Mouse (Mus musculus) mesoderm, embryonic 11.5 days (tissue): Measurements from ENCODE around the gene Sspo.
"Not testable (repeated sequence)": the region's sequence is repeated elsewhere in the genome, so short reads cannot be mapped to it uniquely, and the experiment has no call there.

Experiments used
- DNase-seq: peaks from one replicate; pipeline ENCODE4 v3.0.0-alpha.2; 2012; ENCODE audit warnings: low read depth, low spot score

Sspo gene

DNA sequence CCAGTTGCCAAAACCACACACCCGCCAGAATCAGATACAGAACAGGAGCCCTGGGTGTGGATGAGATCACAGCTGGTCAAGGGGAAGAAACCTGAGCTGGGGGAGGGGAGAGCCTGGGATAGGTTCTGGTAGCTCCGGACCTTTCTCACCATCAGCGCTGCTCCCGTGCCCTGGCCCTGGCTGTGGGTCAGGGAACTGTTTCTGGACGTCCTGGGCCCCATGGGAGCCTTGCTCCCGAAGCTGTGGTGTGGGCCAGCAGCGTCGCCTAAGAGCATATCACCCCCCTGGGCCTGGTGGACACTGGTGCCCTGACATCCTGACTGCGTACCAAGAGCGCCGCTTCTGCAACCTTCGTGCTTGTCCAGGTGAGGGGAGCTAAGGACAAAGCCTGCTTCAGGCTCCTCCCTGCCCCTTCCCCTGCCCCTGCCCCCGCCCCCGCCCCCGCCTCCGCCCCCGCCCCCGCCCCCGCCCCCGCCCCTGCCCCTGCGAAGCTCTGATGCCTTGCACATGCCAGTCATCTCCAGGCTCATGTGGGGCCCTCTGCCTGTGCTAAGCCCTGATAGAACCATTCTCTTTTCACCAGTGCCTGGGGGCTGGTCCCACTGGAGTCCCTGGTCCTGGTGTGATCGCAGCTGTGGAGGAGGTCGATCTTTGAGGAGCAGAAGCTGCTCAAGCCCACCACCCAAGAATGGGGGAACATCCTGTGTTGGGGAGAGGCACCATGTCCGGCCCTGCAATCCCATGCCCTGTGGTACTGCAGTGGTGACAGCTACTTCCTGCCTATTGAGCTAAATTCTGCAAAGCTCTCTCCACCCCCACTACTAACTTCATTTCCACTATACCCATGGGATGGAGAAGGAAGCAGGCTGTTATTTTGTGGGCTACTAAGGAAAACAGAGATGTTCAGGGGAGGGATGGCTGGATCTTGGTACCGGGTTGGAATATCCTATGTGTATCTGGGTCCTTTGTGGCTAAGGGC lies 40.0 kb downstream of the Sspo start:
- DNase-seq = peak; percentile 36

DNA sequence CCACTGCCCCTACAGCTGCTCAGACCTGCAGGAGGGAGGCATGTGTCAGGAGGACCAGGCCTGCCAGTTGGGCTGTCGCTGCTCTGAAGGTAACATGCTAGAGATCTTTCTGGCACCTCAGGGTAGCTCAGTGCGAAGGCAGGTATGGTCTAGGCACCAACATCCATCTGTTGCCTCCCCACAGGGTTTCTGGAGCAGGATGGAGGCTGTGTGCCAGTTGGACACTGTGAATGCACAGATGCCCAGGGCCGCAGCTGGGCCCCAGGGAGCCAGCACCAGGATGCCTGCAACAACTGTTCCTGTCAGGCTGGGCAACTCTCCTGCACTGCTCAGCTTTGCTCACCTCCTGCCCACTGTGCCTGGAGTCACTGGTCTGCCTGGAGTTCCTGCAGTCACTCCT lies 41.7 kb downstream of the Sspo start:
- no peak for DNase-seq

DNA sequence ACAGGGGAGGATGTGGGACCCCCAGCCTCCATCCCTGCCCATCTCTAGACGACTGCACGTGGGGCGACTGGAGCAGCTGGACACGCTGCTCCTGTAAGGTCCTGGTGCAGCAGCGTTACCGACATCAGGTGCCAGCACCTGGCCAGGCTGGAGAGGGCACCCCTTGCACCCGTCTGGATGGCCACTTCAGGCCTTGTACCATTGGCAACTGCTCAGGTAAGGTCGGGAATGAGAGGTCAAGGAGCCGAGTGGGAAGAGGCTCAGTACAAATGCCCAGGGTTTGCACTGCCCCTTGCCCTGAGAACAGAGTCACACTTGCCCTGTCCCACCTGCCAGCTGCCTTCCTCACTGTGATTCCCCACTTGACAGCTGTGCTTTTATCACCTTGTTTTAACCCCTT lies 43.3 kb downstream of the Sspo start:
- DNase-seq = no peak

DNA sequence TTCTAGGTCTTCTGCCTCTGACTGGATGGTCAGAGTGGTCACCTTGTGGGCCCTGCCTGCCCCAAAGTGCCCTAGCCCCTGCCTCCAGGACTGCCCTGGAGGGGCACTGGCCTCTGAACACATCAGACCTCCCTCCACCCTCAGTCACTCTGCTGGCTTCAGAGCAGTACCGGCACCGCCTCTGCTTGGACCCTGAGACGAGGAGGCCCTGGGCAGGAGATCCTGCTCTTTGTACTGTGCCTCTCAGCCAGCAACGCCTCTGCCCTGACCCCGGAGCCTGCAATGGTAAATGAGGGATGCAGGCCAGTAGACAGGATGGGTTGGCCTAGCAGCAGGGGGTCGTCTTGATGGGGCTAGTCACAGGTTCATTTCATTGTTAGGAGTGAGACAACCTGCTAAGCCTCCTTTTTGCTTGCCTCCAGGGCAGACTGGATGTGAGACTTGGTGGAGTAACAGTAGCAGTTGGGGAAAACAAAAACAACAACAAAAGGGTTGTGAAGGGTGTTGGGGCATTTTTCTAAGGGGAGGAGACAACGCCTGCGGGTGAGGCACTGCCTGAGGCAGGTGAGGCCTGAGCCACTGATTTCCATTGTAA lies 45.2 kb downstream of the Sspo start:
- DNase-seq = peak; percentile 2

DNA sequence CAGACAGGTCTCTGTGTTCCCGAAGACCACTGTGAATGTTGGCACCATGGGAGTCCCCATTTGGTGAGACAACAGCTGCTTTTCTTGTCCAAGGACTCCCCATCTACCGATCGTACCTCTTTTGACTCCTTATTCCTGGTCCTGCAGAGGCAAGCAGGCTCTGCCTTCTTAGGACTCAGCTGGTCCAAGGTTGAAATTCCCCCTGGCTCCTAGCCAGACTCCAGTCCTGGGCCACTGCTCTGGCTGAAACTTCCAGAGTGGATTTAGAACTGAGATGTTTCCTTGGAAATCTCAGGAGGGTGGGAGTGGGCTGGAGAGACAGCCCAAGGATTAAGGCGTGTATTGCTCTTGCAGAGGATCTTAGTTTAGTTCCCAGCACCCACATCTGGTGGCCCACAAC lies 49.5 kb downstream of the Sspo start:
- no peak for DNase-seq

DNA sequence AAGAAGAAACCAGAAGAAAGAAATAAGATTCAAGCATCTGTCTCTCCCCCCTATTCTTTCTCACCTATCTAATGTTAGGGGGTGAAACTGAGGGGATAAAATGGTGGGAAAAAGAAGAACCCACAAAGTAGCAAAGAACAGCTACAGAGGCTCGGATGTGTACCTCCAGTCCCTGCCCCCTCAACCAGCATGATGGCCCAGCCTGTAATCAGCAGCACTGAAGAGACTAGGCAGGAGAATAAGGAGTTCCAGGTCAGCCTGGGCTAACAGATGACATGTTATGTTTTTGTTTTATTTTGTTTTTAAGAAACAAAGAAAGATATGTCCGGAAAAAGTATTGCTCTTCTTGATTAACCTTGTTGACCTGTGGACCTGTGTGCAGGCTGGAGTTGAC lies 55.8 kb downstream of the Sspo start:
- no peak for DNase-seq

DNA sequence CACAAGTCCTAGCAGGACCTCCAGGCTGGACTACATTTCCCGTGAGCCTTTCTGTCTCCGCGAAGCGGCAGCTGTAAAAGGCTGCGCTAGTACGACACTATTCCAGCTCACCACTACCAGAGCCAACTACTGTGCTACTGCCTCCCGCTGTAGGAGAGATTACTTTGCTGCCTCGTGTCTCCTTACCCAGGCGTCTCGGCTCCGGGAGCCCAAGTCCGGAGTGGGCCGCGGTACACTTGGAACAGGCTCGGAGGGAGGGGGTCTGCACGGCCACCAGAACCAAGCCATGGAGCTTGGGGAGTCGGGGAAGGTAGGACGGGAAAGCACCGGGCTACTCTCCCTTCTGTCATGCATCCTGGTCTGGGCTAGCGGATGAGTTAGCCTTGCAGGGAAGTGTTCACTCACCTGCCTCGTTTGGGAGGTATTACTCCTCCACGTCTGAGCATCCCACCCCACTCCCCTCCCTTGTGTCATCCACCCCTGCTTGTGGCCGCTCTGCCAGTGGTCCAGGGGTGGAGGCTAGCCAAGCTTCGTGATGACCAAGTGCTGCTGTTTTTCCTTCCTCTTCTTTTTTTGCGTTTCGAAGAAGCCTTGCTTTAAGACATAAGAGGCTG lies 56.3 kb downstream of the Sspo start:
- DNase-seq = peak; percentile 78

DNA sequence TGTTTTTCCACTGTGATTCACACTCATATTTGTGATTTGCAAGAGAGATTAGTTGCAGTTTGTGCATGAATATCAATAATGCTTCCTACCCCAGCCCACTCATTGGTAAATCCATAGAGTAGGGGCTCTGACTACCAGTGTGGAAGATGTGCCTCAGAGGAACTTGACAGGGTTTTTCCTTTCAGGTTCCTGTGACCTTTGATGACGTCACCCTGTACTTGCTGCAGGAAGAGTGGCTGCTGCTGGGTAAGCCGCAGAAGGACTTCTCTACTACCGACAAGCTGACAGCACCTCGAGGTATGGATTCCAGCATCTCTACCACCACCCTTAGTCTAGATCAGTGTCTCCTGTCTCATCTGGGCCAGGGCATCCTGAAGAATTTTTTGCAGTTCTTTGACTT lies 60.1 kb downstream of the Sspo start:
- no peak for DNase-seq

DNA sequence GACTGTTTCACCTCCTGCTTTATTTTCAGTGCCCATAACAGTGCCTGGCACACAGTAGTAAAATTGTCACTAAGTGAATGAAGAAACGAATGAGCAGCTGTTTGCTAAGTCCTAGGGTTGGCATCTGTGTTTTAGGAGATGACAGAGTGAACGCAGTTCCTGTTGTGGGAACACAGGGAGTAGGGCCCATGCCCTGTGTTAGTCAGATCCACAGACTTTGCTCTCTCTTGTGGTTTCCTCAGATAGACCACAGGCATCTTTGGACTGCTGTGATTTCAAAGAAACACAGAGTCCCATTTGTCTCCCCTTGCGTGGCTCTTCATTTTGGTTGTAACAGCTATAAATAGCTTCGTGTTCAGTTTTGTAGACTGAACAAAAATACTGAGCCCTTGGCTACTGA lies 62.4 kb downstream of the Sspo start:
- no peak for DNase-seq

DNA sequence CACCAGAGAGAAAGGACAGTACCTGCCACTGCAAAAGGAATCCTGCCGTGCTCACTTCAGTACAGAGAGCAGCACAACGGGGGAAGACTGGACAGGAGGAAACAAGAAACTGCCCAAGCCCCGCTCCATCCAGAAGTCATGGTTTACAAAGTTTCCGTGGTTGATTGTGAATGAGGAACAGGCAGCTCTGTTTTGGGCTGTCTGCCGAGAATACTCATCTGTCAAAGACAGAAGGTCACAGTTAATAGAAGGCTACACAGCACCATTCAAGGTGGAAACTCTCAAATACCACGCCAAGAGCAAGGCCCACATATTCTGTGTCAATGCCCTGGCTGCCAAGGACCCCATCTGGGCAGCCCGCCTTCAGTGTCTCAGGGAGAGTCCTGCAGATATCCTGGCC lies 63.8 kb downstream of the Sspo start:
- DNase-seq = no peak

DNA sequence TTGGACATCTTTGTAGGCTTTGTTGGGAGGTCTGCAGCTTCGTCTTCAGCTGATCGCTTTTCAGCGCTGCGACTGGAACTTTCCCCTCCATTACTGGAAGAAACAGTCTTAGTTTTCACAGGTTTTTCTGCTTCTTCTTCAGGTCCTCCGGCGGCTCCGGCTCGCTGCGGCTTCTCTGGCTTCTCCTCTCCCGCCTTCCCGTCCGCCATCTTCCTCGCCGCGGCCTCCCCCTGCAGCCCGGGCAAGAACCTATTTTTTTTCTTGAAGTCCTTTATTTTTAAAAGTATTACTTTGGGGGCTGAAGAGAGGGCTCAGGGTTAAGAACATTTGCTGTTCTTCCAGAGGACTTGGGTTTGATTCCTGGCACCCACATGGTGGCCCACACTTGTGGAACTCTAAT lies 76.9 kb downstream of the Sspo start:
- DNase-seq = not testable (repeated sequence)

DNA sequence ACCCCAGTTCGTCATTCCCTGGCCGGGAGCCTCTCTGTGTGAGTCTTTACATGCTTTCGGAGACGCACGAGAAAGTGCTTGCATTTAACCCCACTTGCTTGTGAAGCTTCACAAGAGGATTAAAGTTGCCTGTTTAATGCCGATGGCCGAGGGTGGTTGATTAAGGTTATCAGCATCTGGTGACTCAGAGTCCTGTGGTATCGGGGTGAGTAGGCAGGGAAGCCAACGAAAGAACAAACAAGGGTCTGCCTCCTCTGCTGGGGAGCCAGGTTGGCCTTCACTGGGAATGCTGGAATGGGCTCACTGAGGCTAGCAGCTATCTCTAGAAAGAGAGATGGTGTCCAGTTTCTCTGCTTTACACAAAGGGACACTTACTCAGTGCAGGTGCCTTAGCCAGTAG lies 79.9 kb downstream of the Sspo start:
- no peak for DNase-seq

DNA sequence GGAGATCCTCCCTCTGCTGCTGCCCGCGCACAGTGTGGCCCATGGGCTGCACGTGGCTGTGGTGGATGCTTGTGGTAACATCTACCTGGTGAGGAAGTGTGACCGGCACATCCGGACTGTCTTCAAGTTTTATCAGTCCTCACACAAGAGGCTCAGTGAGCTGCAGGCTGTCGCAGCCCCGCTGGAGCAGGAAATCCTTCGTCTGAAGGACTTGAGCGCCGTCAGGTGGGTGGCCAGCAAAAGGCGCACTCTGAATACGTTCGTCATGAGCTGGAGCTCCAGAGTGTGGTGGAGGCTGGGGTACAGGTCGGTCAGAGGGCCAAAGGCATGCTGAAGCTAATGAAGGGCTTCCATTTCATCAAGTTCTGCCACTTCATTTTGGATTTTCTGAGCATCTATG lies 81.2 kb downstream of the Sspo start:
- no peak for DNase-seq

DNA sequence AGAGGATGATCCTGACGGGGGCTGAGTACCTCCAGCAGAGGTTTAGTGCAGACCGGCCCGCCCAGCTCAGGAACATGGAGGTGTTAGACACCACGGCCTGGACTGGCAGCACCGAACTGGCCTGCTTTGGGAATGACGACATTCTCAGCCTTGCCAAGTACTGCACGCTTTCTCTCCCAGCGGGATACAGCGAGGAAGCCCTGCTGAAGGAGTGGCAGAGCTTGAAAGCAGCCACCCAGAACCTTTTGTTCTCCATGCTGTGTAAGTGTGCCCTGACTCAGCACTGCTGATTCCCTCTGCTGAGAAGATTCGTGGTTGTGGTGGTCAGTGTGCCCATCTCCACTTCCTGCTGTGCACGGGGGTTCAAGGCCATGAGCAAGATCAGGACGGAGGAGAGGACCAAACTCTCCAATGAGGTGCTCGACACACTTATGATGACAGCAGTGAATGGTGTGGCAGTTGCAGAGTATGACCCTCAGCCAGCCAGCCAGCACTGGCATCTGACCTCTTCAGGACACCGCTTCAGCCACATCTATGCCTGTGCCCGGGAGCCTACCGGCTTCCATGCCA lies 81.9 kb downstream of the Sspo start:
- DNase-seq = no peak

DNA sequence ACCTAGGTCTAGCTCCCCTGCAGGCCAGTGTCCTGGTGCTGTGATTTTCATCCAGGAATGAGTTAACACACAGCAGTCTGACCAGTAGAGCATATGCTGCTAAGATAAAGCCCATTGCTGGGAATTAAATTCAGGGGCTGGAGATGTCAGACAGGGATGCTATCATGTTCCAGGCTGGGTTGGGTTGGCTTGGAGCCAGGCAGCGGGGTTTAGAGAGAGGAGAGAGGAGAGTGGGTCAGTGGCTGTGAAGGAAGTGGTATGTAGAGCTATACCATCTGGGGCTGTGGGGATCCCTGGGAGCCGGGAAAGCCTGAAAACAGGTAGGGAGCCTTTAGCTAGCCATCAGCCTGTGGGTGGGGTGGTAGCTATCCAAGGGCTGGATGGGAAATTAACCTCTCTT lies 82.8 kb downstream of the Sspo start:
- DNase-seq = no peak

DNA sequence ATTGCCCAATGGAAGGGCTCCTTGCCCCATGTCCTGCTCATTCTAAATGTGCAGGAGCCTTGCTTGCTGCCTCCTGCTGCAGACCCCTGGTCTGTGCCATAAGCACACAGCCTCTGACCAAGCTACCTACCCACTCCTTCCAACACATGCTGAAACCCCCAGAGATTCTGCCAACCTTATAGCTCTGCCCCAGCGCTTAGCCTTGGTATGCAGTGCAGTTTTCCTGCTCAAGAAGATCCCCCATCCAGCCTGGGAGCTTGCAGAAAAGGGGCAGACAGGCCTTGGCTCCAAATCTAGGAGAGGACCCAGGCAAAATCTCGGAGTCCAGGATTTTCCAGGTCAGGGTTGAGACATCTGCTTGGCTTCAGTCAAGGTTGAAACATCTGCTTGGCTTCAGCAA lies 85.4 kb downstream of the Sspo start:
- DNase-seq = no peak

DNA sequence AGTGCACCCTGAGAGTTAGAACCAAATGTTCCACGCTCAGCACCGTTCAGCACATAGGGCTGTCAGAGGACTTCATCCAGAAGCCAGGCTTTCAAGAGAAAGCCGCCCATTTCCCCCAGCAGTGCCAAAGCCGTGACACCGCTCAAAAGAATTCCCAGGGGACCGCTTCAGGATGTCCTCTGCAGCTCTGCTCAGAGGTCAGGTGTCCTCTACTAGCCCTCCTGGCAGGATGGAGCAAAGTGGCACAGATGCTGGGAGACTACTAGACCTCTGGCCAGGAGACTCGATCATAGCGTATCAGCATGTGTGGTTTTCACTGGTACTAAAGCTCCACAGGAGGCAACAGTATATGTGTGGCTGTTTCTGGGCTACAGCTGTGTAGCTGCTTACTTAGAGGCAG lies 86.9 kb downstream of the Sspo start:
- no peak for DNase-seq

DNA sequence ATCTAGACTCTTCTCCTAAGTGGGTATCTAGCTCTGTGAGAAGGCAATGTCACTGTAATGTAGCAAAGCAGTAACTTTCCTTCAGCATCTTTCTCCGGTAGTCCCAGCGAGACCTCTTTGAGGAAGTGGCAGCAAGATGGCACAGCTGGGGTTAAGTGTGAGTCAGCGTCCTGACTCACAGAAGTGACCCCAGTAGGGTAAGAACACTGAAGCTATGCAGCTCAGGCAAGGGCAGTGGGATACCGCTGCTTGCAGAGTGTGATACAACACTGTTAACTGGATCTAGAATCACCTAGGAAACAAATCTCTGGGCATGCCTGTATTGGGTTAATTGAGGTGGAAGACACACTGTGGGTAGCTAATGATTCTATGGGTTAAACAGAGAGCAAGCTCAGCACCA lies 88.1 kb downstream of the Sspo start:
- DNase-seq = no peak

DNA sequence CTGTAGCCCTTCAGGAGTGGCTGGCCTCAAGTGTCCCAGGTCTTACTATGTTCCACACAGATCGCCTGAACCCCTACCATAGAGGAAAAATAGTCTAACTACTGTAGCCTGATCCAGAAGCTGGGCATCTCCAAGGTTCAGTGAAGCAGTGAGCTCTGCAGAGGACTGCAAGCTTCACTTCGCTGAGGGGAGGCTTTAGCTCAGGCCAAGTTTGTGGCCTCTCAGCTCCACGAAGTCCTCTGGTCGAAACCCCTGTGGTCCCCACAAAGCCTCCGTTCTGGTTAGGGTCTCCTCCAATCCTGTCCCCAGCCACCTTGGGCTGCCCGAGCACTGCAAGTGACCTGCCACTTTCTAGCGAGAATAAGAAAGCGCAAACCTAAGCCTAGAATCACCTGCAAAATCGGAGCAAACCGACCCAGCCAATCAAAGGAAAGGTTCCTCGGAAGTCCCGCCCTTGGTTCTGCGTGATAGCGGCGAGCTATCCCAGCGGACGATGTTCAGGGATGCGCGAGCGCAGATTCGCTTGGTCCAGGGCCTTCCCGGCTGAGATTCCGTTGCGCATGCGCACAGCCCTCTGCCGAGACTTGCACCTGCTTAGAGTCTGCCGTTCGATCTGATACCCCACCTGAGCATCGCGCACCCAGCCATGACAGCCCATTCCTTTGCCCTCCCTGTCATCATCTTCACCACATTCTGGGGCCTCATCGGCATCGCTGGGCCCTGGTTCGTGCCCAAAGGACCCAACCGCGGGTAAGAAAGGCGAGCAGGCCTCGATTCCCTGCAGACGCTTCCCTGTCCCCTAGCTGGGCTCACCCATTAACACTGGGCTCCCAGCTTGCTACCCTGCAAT lies 89.3 kb downstream of the Sspo start, which contains the start of gene Atp6v0e2:
TSS of gene Atp6v0e2 (plus strand) at position 511 of the 850 bp plus-strand sequence.
- peak; percentile 94 for DNase-seq

DNA sequence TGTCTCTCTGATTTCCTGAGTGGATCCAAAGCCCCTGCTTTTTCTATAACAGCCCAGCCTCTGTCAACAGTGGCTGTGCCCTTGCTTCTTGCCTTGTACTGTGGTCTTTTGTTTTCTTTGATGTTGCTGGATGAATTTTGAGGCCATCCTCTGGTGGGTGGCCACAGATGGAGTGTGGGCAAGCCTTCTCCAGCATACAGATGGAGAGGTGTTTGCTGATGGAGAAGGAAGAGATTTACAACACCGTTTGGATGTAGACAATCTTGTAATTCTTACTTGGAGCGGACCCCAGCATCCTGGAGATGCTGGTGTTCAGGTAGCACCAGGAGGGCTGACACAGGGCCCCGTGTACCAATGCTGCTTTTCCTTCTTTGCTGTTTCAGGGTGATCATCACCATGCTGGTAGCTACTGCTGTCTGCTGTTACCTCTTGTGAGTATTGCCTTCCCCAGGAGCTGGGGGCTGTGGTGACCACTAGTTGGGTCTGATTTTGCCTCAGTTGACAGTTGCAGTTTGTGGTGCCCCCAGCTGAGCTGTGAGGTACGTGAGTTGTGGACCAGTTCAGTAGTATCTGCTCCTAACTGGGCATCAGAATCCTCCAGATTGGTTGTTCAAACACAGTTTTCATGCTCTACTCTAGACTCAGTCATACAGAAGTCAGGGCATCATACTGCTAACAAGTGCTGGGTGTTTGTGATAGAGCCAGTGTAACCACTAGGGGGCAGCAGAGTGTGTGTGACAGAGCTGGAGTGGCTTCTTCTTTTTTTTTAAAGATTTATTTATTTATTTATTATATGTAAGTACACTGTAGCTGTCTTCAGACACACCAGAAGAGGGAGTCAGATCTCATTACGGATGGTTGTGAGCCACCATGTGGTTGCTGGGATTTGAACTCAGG lies 91.1 kb downstream of the Sspo start:
- peak; percentile 87 for DNase-seq
